Comparison of ENCODE assay signal across 12 mouse cellular contexts in the genomic region with DNA sequence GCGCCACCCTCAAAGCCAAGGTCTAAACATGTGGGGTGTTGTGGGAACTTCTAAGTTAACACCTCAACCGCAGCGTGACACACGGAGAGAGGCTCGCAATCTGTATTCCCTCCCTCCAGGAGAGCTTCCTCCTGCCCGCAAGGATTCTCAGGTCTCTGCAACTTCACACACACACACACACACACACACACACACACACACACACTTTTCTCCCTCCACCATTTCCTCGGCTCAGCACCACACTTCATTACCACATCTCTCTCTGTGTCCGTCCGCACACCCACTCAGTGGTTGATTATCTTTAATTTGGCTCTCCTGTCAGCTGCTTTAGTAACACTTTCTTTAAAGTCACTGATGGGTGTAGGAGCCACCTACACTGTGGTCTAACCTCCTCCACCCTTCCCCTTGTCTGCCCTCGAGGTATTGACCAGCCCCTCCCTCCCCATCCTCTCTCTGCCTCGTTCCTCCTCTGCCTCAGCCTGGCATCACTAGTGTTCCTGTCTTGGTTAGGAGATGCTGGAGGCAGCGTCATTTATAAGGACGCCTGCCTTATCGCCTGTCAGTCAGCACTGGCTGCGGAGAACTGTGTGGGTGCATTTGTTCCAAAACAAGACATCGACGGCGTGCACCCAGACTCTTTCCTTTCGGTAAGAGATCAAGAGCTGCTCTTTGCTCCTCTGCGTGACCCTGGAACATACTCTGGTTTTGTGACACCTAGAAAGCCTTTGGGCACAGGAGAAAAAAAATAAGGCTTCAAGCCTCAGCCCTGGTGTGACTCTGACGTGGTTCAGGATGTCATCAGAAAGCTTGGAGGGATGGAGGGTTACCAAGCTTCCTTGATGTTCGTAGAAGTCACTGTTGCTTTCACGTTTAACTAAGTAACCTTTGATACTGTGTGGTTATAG. TPM values are rescaled to one million over a fixed set of nuclear protein-coding genes. Genes with fewer than 3 reads are reported as not detected.
DNase-seq lines count a peak whose midpoint lies in the region; ATAC-seq lines count a peak whose summit lies in the region.
"Had no signal": no experiment of that assay in that cellular context is flagged by ENCODE, and none has a peak within 500 bp of the region (broad histone marks: within the 10 kb centered on the region; RNA-seq: fewer than 3 reads in every experiment).

No protein-coding gene starts in this region.

- 27% methylated on average over 23 of the region's 23 CpGs for WGBS in heart, embryonic 11.5 days (ENCODE audit: insufficient replicate concordance)
- WGBS in hindbrain, embryonic 16.5 days: 72% methylated on average over 23 of the region's 23 CpGs

- no peaks in the 10 kb centered on the region for H3K9me3 ChIP-seq in heart, embryonic 11.5 days (replicated peaks; ENCODE audit: control insufficient read depth, low read length)
- no peaks in the 10 kb centered on the region for H3K9me3 ChIP-seq in hindbrain, embryonic 16.5 days (ENCODE audit: control insufficient read depth, low read length)
- H3K9me3 ChIP-seq: forebrain, embryonic 13.5 days; limb, embryonic 12.5 days; neural tube, embryonic 12.5 days had no signal

- H3K36me3 ChIP-seq in heart, embryonic 11.5 days (ENCODE audit: control insufficient read depth, insufficient read depth, low read length): no peaks in the 10 kb centered on the region
- no peaks in the 10 kb centered on the region for H3K36me3 ChIP-seq in hindbrain, embryonic 16.5 days (ENCODE audit: control insufficient read depth, insufficient read depth, low read length)
- H3K36me3 ChIP-seq: limb, embryonic 12.5 days; neural tube, embryonic 12.5 days had no signal

- H3K4me3 ChIP-seq in heart, embryonic 11.5 days (ENCODE audit: low read depth, low read length): no peak overlapping the region
- no peak overlapping the region for H3K4me3 ChIP-seq in hindbrain, embryonic 16.5 days (ENCODE audit: low read length)
- H3K4me3 ChIP-seq: forebrain, embryonic 13.5 days; limb, embryonic 12.5 days; neural tube, embryonic 12.5 days had no signal

- H3K27ac ChIP-seq in heart, embryonic 11.5 days (ENCODE audit: low read depth, low read length): no peak overlapping the region
- H3K27ac ChIP-seq in hindbrain, embryonic 16.5 days (ENCODE audit: low read depth, low read length): no peak overlapping the region
- H3K27ac ChIP-seq: forebrain, embryonic 13.5 days; limb, embryonic 12.5 days; macrophage; neural tube, embryonic 12.5 days had no signal

- intact Hi-C loops in heart, postnatal 14 days (cut with DNase I): no loop called here

- H3K4me1 ChIP-seq in heart, embryonic 11.5 days (ENCODE audit: control insufficient read depth, insufficient read depth, low read length): peaks cover 12% of the 10 kb centered on the region
- H3K4me1 ChIP-seq in hindbrain, embryonic 16.5 days (ENCODE audit: control insufficient read depth, insufficient read depth, low read depth, low read length): no peaks in the 10 kb centered on the region
- H3K4me1 ChIP-seq: forebrain, embryonic 13.5 days; neural tube, embryonic 12.5 days had no signal

- no peak for DNase-seq in heart, postnatal 14 days
- DNase-seq in spleen, postnatal 36 days (ENCODE audit: low spot score in 2 of 2): peak; percentile 60 to 64
- no peak for DNase-seq in spleen, postnatal 14 days (ENCODE audit: low spot score in 2 of 2)
- no peak for DNase-seq in adipocyte (ENCODE audit: low spot score)
- DNase-seq in embryo, embryonic 11 days: no peak

- no peaks in the 10 kb centered on the region for H3K27me3 ChIP-seq in heart, embryonic 11.5 days (ENCODE audit: control insufficient read depth, insufficient read depth, low read length)
- H3K27me3 ChIP-seq in hindbrain, embryonic 16.5 days (replicated peaks; ENCODE audit: control insufficient read depth, insufficient read depth, low read length): no peaks in the 10 kb centered on the region
- H3K27me3 ChIP-seq: forebrain, embryonic 13.5 days; neural tube, embryonic 12.5 days had no signal

- H3K4me2 ChIP-seq in heart, embryonic 11.5 days: peak overlapping the region; percentile 21
- no peak overlapping the region for H3K4me2 ChIP-seq in hindbrain, embryonic 16.5 days (ENCODE audit: low read length)
- H3K4me2 ChIP-seq: forebrain, embryonic 13.5 days; limb, embryonic 12.5 days; neural tube, embryonic 12.5 days had no signal

- H3K9ac ChIP-seq in heart, embryonic 11.5 days (ENCODE audit: low read depth, low read length): no peak overlapping the region
- no peak overlapping the region for H3K9ac ChIP-seq in hindbrain, embryonic 16.5 days (ENCODE audit: low read depth, low read length)
- H3K9ac ChIP-seq: forebrain, embryonic 13.5 days; limb, embryonic 12.5 days; neural tube, embryonic 12.5 days had no signal

- ATAC-seq in heart, embryonic 11.5 days (replicated peaks; ENCODE audit: insufficient number of reproducible peaks, low FRiP score, low TSS enrichment): no peak
- peak; percentile 45 for ATAC-seq in megakaryocyte-erythroid progenitor cell, adult 5-6 weeks (replicated peaks; ENCODE audit: low FRiP score, low TSS enrichment, poor library complexity, severe bottlenecking)
- ATAC-seq in hindbrain, embryonic 16.5 days: no peak
- ATAC-seq: forebrain, embryonic 13.5 days had no signal

RNA-seq across cellular contexts. Expression of gene Ifngr2, which starts 13.5 kb away (rescaled TPM):
- polyA plus RNA-seq in heart, embryonic 11.5 days (2014; fragmentation: Nextera tagmentation; extraction: Ambion mirVana): 77.9 and 95.2 TPM in 2 replicates
- total RNA-seq in heart, postnatal 14 days (2021): 100 to 1,000 TPM; 125 to 142 TPM
- 7.2 and 8.7 TPM in 2 replicates for total RNA-seq in megakaryocyte-erythroid progenitor cell, adult 5-6 weeks (2014; fragmentation: Nextera tagmentation)
- 5.4 and 6.7 TPM in 2 replicates for total RNA-seq in megakaryocyte-erythroid progenitor cell, adult 5-6 weeks (2017)
- 118 and 127 TPM in 2 replicates for polyA plus RNA-seq in hindbrain, embryonic 16.5 days (2015; fragmentation: Nextera tagmentation; extraction: Ambion mirVana)

RNA-seq across cellular contexts. Expression of gene Ifnar1, which starts 48.3 kb away (rescaled TPM):
- polyA plus RNA-seq in heart, embryonic 11.5 days (2014; fragmentation: Nextera tagmentation; extraction: Ambion mirVana): 37.1 and 38.6 TPM in 2 replicates
- total RNA-seq in heart, postnatal 14 days (2021): 10 to 100 TPM; 36.6 to 42.0 TPM
- 16.3 and 19.6 TPM in 2 replicates for total RNA-seq in megakaryocyte-erythroid progenitor cell, adult 5-6 weeks (2014; fragmentation: Nextera tagmentation)
- total RNA-seq in megakaryocyte-erythroid progenitor cell, adult 5-6 weeks (2017): 22.2 and 22.7 TPM in 2 replicates
- polyA plus RNA-seq in hindbrain, embryonic 16.5 days (2015; fragmentation: Nextera tagmentation; extraction: Ambion mirVana): 42.7 and 49.2 TPM in 2 replicates

Comparison
In these comparisons a context has a peak if more than half of its experiments do, and no peak if none do; other contexts are left out.
1. DNase-seq: peak in spleen, postnatal 36 days (2 of 2); none in heart, postnatal 14 days (0 of 2), spleen, postnatal 14 days (0 of 2), adipocyte (single experiment) and embryo, embryonic 11 days (single experiment).
2. RNA of gene Ifngr2, which starts 13.5 kb away (total RNA-seq): 125 to 142 TPM in heart, postnatal 14 days; 5.4 to 8.7 TPM in megakaryocyte-erythroid progenitor cell, adult 5-6 weeks; every median in the first group is over 10 times any median in the second.